Mouse (Mus musculus) effector memory CD4-positive, alpha-beta T cell, adult 5 months (primary cell): ENCODE measurements around the gene Troap. TPM values are rescaled to one million over a fixed set of nuclear protein-coding genes. Genes with fewer than 3 reads are reported as not detected.

Experiments
- polyA plus RNA-seq: library from polyadenylated mRNA; unstranded; fragments of 100-300 nt; shearing (Covaris generic); gene quantifications from one replicate; pipeline ENCODE4 v1.2.1, GENCODE M21; 2017

Gene Troap
- not detected for polyA plus RNA-seq

GRCm38 (mm10) chr15:99074019-99074599, at the start of gene Troap:
Troap (plus strand) TSS chr15:99074575.

DNA sequence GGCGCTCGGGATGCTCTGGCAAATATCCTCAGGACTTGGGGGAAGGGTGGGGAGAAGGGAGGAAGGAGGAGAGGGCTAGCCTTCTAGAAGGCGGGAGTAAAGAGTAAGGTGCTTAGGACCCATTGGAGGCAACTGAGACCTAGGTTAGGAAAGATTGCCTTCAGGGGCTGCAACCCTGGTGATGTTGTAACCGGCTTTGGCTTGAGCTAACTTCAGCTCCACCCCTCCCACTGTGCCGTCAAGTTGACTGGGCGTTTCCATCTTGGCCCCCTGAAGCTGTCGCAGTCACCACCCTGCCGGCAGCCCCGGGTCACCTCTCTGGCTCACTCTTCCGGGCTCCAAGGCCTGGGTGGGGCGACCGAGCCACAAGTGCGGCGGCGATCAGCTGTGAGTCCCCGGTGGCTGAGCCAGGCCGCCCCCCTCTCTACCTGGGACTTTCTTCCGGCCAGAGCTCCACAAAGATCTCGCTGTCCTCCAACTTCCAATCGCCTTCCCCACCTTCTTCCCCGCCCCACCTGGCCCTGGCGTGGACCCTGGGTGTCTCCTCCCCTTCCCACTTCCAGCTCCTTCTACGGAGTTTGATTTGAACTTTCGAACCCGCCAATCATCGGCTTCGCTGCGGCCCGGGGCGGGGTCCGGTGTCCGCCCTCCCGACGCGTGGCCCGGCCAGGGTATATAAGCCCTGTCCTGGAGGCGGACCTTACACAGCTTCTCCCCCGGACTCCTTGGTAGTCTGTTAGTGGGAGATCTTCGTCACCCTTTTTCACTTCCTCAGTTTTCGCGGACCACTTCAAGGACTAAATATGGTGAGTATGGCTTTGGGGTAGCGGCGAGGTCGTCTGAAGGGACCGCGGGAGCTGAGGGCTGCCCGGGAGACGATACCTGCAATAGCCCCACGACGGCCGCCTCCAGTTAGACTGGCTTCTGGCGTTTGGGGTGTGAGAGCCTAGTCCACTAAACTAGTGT, 44.5 kb upstream of the Troap start, which contains the start of gene Tuba1c:
Tuba1c (plus strand) TSS at position 273 of the 966 bp plus-strand sequence.

GRCm38 (mm10) chr15:99055040-99055439, 19.3 kb upstream of the Troap start, which contains the start of gene Prph:
Prph (plus strand) TSS chr15:99055174.

DNA sequence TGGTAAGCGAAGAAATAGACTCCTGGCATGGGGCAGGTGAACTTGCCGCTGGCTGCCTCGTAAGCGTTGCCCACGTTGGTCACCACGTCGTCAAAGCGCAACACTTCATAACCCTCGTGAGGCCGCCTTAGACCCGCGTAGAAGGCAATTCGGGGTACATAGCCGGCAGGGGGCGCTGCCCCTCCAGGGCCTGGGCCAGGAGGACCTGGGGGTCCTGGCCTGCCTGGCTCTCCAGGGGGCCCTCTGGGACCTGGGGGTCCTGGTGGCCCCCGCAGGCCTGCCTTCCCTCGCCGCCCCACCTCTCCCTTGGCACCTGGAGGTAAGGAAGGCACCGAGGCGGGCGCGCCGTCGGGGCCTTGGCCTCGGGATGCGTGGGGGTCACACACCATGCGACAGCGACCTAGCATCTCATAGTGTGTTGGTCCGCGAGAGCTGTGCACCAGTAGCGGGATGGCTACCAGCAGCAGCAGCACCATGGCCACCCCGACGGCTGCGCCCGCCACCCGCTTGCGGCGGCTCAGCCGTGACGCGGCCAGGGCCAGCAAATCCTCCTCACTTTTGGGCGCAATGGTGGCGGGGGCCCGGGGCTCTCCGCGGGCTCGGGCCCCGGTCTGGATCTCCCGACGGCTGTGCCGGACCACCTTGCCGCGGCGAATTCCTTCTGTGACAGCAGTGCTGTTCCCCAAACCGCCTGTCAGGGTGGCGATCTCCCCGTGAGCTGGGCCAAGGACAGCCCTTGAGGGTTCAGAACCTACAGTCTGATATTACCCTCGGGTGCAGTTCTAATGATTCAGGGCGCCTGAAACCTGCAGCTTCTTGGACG, 13.1 kb downstream of the Troap start, which contains the start of gene C1ql4:
C1ql4 (minus strand) TSS at position 565 of the 823 bp plus-strand sequence.

GRCm38 (mm10) chr15:99092870-99093269, 18.5 kb downstream of the Troap start, which contains the start of gene Dnajc22:
Dnajc22 (plus strand) TSS chr15:99093170.

DNA sequence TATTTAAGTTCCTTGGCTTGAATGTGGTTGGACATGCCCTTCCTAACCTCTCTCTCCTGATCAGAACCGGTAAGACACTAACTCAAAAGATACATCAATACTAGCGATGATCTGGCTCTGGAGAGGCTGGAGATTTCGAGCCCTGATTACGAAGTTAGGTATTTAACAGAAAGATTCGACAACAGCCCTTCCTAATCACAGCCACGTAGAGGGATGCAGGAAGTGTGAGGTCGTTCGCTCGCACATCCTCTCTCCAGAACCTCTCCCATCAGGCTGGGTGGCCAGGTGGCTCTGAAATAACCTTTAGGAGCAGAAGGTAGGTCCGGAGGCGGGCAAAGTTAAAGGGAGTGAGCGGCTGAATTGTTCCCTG, 51.3 kb downstream of the Troap start, which contains the start of gene Spats2:
Spats2 (plus strand) TSS at position 206 of the 370 bp plus-strand sequence.

Other genes with a start within 250 kb of the Troap start
- 84.8 TPM for gene Prkag1, start 243.1 kb upstream of the Troap start, polyA plus RNA-seq
- 27.4 TPM for gene Kmt2d, start 203.4 kb upstream of the Troap start, polyA plus RNA-seq
- 19.0 TPM for gene Rhebl1, start 180.0 kb upstream of the Troap start, polyA plus RNA-seq
- gene Dhh, start 176.0 kb upstream of the Troap start, polyA plus RNA-seq: 0.09 TPM
- 105 TPM for gene Lmbr1l, start 156.3 kb upstream of the Troap start, polyA plus RNA-seq
- gene Tuba1b, start 140.0 kb upstream of the Troap start, polyA plus RNA-seq: 286 TPM
- not detected for gene Gm49450, start 121.0 kb upstream of the Troap start, polyA plus RNA-seq
- gene Tuba1a, start 120.9 kb upstream of the Troap start, polyA plus RNA-seq: 187 TPM
- 33.2 TPM for gene Tuba1c, start 44.7 kb upstream of the Troap start, polyA plus RNA-seq
- not detected for gene Prph, start 19.4 kb upstream of the Troap start, polyA plus RNA-seq
- gene C1ql4, start 13.2 kb downstream of the Troap start, polyA plus RNA-seq: not detected
- gene Dnajc22, start 18.6 kb downstream of the Troap start, polyA plus RNA-seq: not detected
- 0.20 TPM for gene Spats2, start 51.3 kb downstream of the Troap start, polyA plus RNA-seq
- 0.29 TPM for gene Kcnh3, start 150.3 kb downstream of the Troap start, polyA plus RNA-seq
- 71.7 TPM for gene Mcrs1, start 177.4 kb downstream of the Troap start, polyA plus RNA-seq
- 14.7 TPM for gene Prpf40b, start 220.5 kb downstream of the Troap start, polyA plus RNA-seq
- 0.15 TPM for gene Fam186b, start 221.3 kb downstream of the Troap start, polyA plus RNA-seq